In the genomic region with DNA sequence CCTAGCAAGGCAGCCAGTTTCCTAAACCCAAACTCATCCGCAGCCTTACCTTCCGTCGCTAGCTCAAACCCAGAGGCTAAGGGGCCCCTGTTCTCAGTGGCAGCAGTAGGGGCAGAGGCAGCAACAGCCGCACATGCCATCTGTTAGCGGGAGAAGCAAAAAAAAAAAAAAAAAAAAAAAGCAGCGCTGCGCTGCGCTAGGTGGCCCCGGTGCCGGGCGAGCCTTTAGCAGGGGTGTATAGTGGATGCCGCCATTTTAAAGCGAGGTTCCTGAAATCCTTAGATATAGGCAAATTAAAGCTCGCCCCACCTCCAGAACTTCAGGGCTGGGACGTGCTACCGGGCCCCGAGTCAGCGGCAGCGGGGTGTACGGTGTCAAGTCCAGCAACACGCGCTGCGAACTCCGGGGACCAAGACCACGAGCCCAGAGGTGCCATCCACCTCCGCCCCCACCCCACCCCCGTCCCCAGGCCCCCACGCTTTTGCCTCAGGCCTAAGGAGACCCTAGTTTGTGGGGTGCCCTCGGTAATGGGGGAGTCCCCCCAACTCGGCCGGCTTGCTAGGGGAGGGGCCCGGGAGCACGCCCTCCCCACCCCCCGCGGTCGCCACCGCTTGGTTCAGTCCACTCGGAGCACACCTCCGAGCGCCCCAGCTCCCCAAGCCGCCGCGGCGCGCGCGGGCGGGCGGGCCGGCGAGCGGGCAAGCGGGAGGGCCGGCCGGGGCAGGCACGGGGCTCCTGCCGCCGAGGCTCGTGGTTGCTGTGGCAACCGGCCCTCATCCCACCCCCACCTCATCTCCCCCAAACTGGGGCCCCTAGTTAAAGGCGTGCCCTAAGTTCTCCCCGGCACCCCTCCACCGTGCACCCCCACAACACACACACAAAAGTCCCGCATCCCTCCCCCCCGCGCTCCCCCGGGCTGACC, we compare ENCODE assay signal across 7 mouse cellular contexts. TPM values are rescaled to one million over a fixed set of nuclear protein-coding genes. Genes with fewer than 3 reads are reported as not detected.
DNase-seq lines count a peak whose midpoint lies in the region; ATAC-seq and TF ChIP-seq lines count a peak whose summit lies in the region.

No protein-coding gene starts in this region.

- no peak for TF ChIP-seq EP300 in liver, postnatal 0 days (IDR thresholded peaks at IDR 0.05; ENCODE audit: low read depth)

- TF ChIP-seq CTCF in liver, postnatal 0 days (IDR thresholded peaks at IDR 0.05; ENCODE audit: low read depth), result no peak

- no peak overlapping the region for H3K27ac ChIP-seq in forebrain, embryonic 16.5 days (ENCODE audit: low read length)
- H3K27ac ChIP-seq in liver, postnatal 0 days (ENCODE audit: low read depth), result peak overlapping the region; percentile 60
- no peak overlapping the region for H3K27ac ChIP-seq in neural tube, embryonic 12.5 days

- 18% methylated on average over 43 of the region's 67 CpGs for WGBS in forebrain, embryonic 16.5 days
- WGBS in liver, postnatal 0 days (ENCODE audit: insufficient replicate concordance), result 18% methylated on average over 33 of the region's 67 CpGs
- 17% methylated on average over 49 of the region's 67 CpGs for WGBS in neural tube, embryonic 12.5 days

- H3K27me3 ChIP-seq in forebrain, embryonic 16.5 days (replicated peaks; ENCODE audit: control insufficient read depth, insufficient read depth, low read length), result no peaks in the 10 kb centered on the region; the same call in none of the 2 replicates
- peaks cover 22% of the 10 kb centered on the region; the same call in 1 of the 2 replicates for H3K27me3 ChIP-seq in liver, postnatal 0 days (ENCODE audit: insufficient read depth, low read length)
- H3K27me3 ChIP-seq in neural tube, embryonic 12.5 days (replicated peaks), result 0 out of 2 replicates have a peak, but pooled peaks cover 2% of the 10 kb centered on the region

- no peaks in the 10 kb centered on the region for H3K4me1 ChIP-seq in forebrain, embryonic 16.5 days (replicated peaks; ENCODE audit: control insufficient read depth, insufficient read depth, low read length)
- 0 out of 2 replicates have a peak, but pooled peaks cover 2% of the 10 kb centered on the region for H3K4me1 ChIP-seq in liver, postnatal 0 days (ENCODE audit: insufficient read depth)
- no peaks in the 10 kb centered on the region for H3K4me1 ChIP-seq in neural tube, embryonic 12.5 days

- H3K9ac ChIP-seq in forebrain, embryonic 16.5 days (replicated peaks; ENCODE audit: low read depth, low read length), result peak overlapping the region; percentile 32
- peak overlapping the region; percentile 61 for H3K9ac ChIP-seq in liver, postnatal 0 days (replicated peaks)
- H3K9ac ChIP-seq in neural tube, embryonic 12.5 days, result peak overlapping the region; percentile 45

- no peaks in the 10 kb centered on the region for H3K9me3 ChIP-seq in forebrain, embryonic 16.5 days (ENCODE audit: control insufficient read depth, low read length)
- H3K9me3 ChIP-seq in liver, postnatal 0 days (ENCODE audit: low read length), result no peaks in the 10 kb centered on the region
- H3K9me3 ChIP-seq in neural tube, embryonic 12.5 days, result no peaks in the 10 kb centered on the region

- peak overlapping the region; percentile 79 for H3K4me2 ChIP-seq in forebrain, embryonic 16.5 days (ENCODE audit: low read length)
- peak overlapping the region; percentile 84 for H3K4me2 ChIP-seq in liver, postnatal 0 days (ENCODE audit: low read depth, low read length)
- peak overlapping the region; percentile 76 for H3K4me2 ChIP-seq in neural tube, embryonic 12.5 days (replicated peaks)

- peak overlapping the region; percentile 53 for H3K4me3 ChIP-seq in forebrain, embryonic 16.5 days (replicated peaks; ENCODE audit: low read length)
- H3K4me3 ChIP-seq in liver, postnatal 0 days (ENCODE audit: low read depth, low read length), result peak overlapping the region; percentile 63
- H3K4me3 ChIP-seq in neural tube, embryonic 12.5 days, result peak overlapping the region; percentile 52

- no peaks in the 10 kb centered on the region for H3K36me3 ChIP-seq in forebrain, embryonic 16.5 days (ENCODE audit: control insufficient read depth, insufficient read depth)
- H3K36me3 ChIP-seq in liver, postnatal 0 days (replicated peaks; ENCODE audit: insufficient read depth, low read length), result no peaks in the 10 kb centered on the region
- H3K36me3 ChIP-seq in neural tube, embryonic 12.5 days, result no peaks in the 10 kb centered on the region

- peak; percentile 79 for ATAC-seq in forebrain, embryonic 16.5 days
- peak; percentile 80 for ATAC-seq in inflammation-experienced regulatory T-cells, adult 6 months
- peak; percentile 93 for ATAC-seq in liver, postnatal 0 days
- peak; percentile 84 for ATAC-seq in neural tube, embryonic 12.5 days (ENCODE audit: low FRiP score, low read depth)

- DNase-seq in R1 (ENCODE audit: low read depth, low spot score), result peak; percentile 59
- DNase-seq in cerebellum, adult 11 months, result peak; percentile 4
- peak; percentile 76 for DNase-seq in liver, postnatal 0 days
- DNase-seq in thymus, postnatal 14 days, result peak; percentile 83

RNA-seq across cellular contexts. Expression of a gene that starts 1.4 kb away (rescaled TPM):
- polyA plus RNA-seq in forebrain, embryonic 16.5 days (2015; fragmentation: Nextera tagmentation; extraction: Ambion mirVana), result 1.4 and 1.8 TPM in 2 replicates
- 10 to 100 TPM; 35.8 to 45.5 (median 36.6) TPM for polyA plus RNA-seq in inflammation-experienced regulatory T-cells, adult 6 months (2017; shearing (Covaris generic))
- polyA plus RNA-seq in liver, postnatal 0 days (2015; fragmentation: Nextera tagmentation; extraction: Ambion mirVana), result 2.9 and 3.7 TPM in 2 replicates
- polyA plus RNA-seq in neural tube, embryonic 12.5 days (2016; fragmentation: Nextera tagmentation; extraction: Ambion mirVana), result 2.7 and 4.8 TPM in 2 replicates

Comparison
In these comparisons a context has a peak if more than half of its experiments do, and no peak if none do; other contexts are left out.
1. DNase-seq: peak in every context shown above with its lines; median percentile 83 in thymus, postnatal 14 days; 76 in liver, postnatal 0 days; 59 in R1; 4 in cerebellum, adult 11 months.